Mouse (Mus musculus) stomach, postnatal 0 days (tissue): ENCODE data around the gene Gnat3. TPM values are rescaled to one million over a fixed set of nuclear protein-coding genes. Genes with fewer than 3 reads are reported as not detected.

Source experiments
- ATAC-seq: fragments of 200-750 bp; cut with Nextera tagmentation; 2 replicates; pipeline ENCODE4 v1.8.0; 2017; ENCODE audit not compliant: low FRiP score, low TSS enrichment
- DNase-seq: peaks from one replicate; pipeline ENCODE4 v3.0.0-alpha.2; 2016; ENCODE audit warnings: low spot score
- H3K27ac ChIP-seq: fragments of 300-500 bp; sonication (generic); replicated peaks from 2 replicates; pipeline ENCODE4 v1.5.1; 2014; ENCODE audit warnings: mild to moderate bottlenecking, control low read depth
- H3K27me3 ChIP-seq: fragments of 300-500 bp; sonication (generic); 2 replicates; pipeline ENCODE4 v1.6.1; 2014; ENCODE audit warnings: low read length; ENCODE audit not compliant: control insufficient read depth, insufficient read depth
- H3K36me3 ChIP-seq: fragments of 300-500 bp; sonication (generic); 2 replicates; pipeline ENCODE4 v1.6.1; 2014; ENCODE audit warnings: low read length, mixed read lengths; ENCODE audit not compliant: control insufficient read depth, insufficient read depth
- H3K4me1 ChIP-seq: fragments of 300-500 bp; sonication (generic); replicated peaks from 2 replicates; pipeline ENCODE4 v1.6.1; 2014; ENCODE audit warnings: antibody characterized with exemption; ENCODE audit not compliant: control insufficient read depth, insufficient read depth
- H3K4me2 ChIP-seq: fragments of 300-500 bp; sonication (generic); replicated peaks from 2 replicates; pipeline ENCODE4 v1.6.1; 2014; ENCODE audit warnings: low read depth, mild to moderate bottlenecking, control low read depth, moderate library complexity
- H3K4me3 ChIP-seq: fragments of 300-500 bp; sonication (generic); 2 replicates; pipeline ENCODE4 v1.5.1; 2014; ENCODE audit warnings: low read depth, low read length, control low read depth
- H3K9ac ChIP-seq: fragments of 300-500 bp; sonication (generic); 2 replicates; pipeline ENCODE4 v1.6.1; 2014; ENCODE audit warnings: mild to moderate bottlenecking, low read length, control low read depth, mixed read lengths
- H3K9me3 ChIP-seq: fragments of 300-500 bp; sonication (generic); 2 replicates; pipeline ENCODE4 v1.6.1; 2016; ENCODE audit warnings: low read length; ENCODE audit not compliant: control insufficient read depth
- CTCF ChIP-seq: IDR thresholded peaks from 2 replicates; pipeline ENCODE4 v1.5.1; 2016; ENCODE audit warnings: antibody characterized with exemption, low read depth, mild to moderate bottlenecking, moderate library complexity
- EP300 ChIP-seq: optimal IDR thresholded peaks from 2 replicates; pipeline ENCODE3; 2016; ENCODE audit warnings: antibody characterized with exemption
- WGBS: fragments of 180-500 bp; shearing (Covaris S2); extraction: QIAGEN DNeasy Blood & Tissue Kit; methylation state at CpG from one replicate; pipeline ENCODE4 v1.1.7; 2014; 5-methylcytosine and 5-hydroxymethylcytosine counted together
- polyA plus RNA-seq: library from polyadenylated mRNA; unstranded; fragments of >200 nt; fragmentation: Nextera tagmentation; extraction: Ambion mirVana; gene quantifications from 2 replicates; pipeline ENCODE4 v1.2.1, GENCODE M21; 2015

Gene Gnat3
- polyA plus RNA-seq, 1 experiment from 2014 or later = not detected

DNA sequence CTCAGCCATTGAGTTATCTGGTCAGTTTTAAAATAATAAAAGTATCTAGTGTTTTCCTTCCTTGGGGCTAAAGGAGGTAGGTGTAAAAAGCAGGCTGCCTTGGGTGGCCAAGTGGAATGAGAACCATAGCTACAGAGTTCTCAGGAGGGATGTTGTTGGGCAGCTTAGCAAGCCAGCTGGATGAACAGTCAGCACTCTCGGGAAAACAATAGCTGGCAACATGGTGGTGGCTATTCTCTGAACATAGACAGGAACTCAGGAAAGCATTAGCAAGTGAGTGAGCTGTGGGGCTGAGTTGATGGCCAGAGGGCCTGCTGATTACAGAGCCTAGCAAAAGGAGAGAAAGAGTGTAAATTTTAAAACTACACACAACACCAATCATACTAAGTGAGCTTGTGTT lies 27.8 kb upstream of the Gnat3 start:
- WGBS = 73% methylated on average over 1 of the region's 1 CpGs
- no peak overlapping the region for H3K4me3 ChIP-seq
- ATAC-seq (no peak), DNase-seq (no peak)
- TF ChIP-seq EP300 (no peak), CTCF (no peak)
- H3K9ac ChIP-seq = no peak overlapping the region
- no peaks in the 10 kb centered on the region for H3K36me3 ChIP-seq
- H3K27me3 ChIP-seq = no peaks in the 10 kb centered on the region
- H3K9me3 ChIP-seq = no peaks in the 10 kb centered on the region
- H3K27ac ChIP-seq = no peak overlapping the region
- H3K4me1 ChIP-seq = no peaks in the 10 kb centered on the region
- no peak overlapping the region for H3K4me2 ChIP-seq

- no peak for ATAC-seq
- H3K4me3 ChIP-seq = no peak overlapping the region
Observed at GRCm38 (mm10) chr5:17938170-17938939, 24.0 kb upstream of the Gnat3 start.

GRCm38 (mm10) chr5:17956468-17956867 lies 5.9 kb upstream of the Gnat3 start:
- Histone ChIP-seq H3K27me3 (no peaks in the 10 kb centered on the region), H3K36me3 (no peaks in the 10 kb centered on the region), H3K4me2 (no peak overlapping the region), H3K4me1 (no peaks in the 10 kb centered on the region), H3K4me3 (no peak overlapping the region), H3K27ac (no peak overlapping the region), H3K9me3 (no peaks in the 10 kb centered on the region), H3K9ac (no peak overlapping the region)
- TF ChIP-seq EP300 (no peak), CTCF (no peak)
- no peak for ATAC-seq
- DNase-seq = no peak
- 72% methylated on average over 1 of the region's 1 CpGs for WGBS

More at GRCm38 (mm10) chr5:17938170-17938939, 24.0 kb upstream of the Gnat3 start:
- H3K27ac ChIP-seq = no peak overlapping the region
- H3K36me3 ChIP-seq = no peaks in the 10 kb centered on the region
- no peak for TF ChIP-seq CTCF
- TF ChIP-seq EP300 = no peak
- H3K4me1 ChIP-seq = no peaks in the 10 kb centered on the region
- no peaks in the 10 kb centered on the region for H3K27me3 ChIP-seq
- no peaks in the 10 kb centered on the region for H3K9me3 ChIP-seq
- DNase-seq = no peak
- no peak overlapping the region for H3K9ac ChIP-seq
- WGBS = 70% methylated on average over 1 of the region's 1 CpGs
- no peak overlapping the region for H3K4me2 ChIP-seq

GRCm38 (mm10) chr5:17969704-17970390 lies 7.5 kb downstream of the Gnat3 start:
- H3K9ac ChIP-seq = no peak overlapping the region

DNA sequence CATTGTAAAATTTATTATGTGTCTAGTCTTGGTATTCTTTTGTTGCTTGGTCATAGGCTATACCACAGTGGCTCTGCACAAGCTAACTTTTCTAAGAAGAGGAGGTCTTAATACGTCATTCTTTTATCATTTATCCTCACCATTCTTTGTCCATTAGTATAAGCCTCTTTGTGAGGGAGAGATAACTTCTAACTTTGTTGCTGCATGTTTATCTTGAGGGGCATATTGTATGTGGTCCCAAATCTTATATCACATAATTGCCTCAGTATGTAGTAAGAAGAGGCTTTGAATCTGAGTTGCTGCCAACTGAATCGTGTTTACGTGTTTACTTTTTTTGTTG lies 8.0 kb downstream of the Gnat3 start:
- WGBS = 83% methylated on average over 3 of the region's 3 CpGs
- Histone ChIP-seq H3K4me1 (no peaks in the 10 kb centered on the region), H3K9ac (no peak overlapping the region), H3K9me3 (no peaks in the 10 kb centered on the region), H3K27me3 (no peaks in the 10 kb centered on the region), H3K36me3 (no peaks in the 10 kb centered on the region), H3K4me2 (no peak overlapping the region), H3K27ac (no peak overlapping the region), H3K4me3 (no peak overlapping the region)
- TF ChIP-seq CTCF (no peak), EP300 (no peak)
- no peak for DNase-seq
- no peak for ATAC-seq

More at GRCm38 (mm10) chr5:17969704-17970390, 7.5 kb downstream of the Gnat3 start:
- Histone ChIP-seq H3K27ac (no peak overlapping the region), H3K27me3 (no peaks in the 10 kb centered on the region), H3K4me2 (no peak overlapping the region), H3K9me3 (no peaks in the 10 kb centered on the region), H3K4me1 (no peaks in the 10 kb centered on the region), H3K36me3 (no peaks in the 10 kb centered on the region), H3K4me3 (no peak overlapping the region)
- DNase-seq (no peak), ATAC-seq (no peak)
- WGBS = 48% methylated on average over 13 of the region's 13 CpGs
- TF ChIP-seq EP300 = no peak
- no peak for TF ChIP-seq CTCF

- Histone ChIP-seq H3K4me3 (no peak overlapping the region), H3K4me2 (no peak overlapping the region), H3K27me3 (no peaks in the 10 kb centered on the region), H3K27ac (no peak overlapping the region), H3K9me3 (no peaks in the 10 kb centered on the region), H3K36me3 (no peaks in the 10 kb centered on the region), H3K9ac (no peak overlapping the region), H3K4me1 (no peaks in the 10 kb centered on the region)
- TF ChIP-seq EP300 (no peak), CTCF (no peak)
- WGBS = 64% methylated on average over 5 of the region's 5 CpGs
- no peak for ATAC-seq
- DNase-seq = no peak
Observed at GRCm38 (mm10) chr5:17980501-17981121, 18.3 kb downstream of the Gnat3 start.
